Mouse (Mus musculus): ENCODE results near the gene Trio. TPM values are rescaled to one million over a fixed set of nuclear protein-coding genes. Genes with fewer than 3 reads are reported as not detected.
A peak's percentile ranks its signal among the peaks of the same experiment; 100 is the strongest.

Trio gene
- polyA plus RNA-seq, 1 experiment from 2014 or later = 5.1 TPM

DNA sequence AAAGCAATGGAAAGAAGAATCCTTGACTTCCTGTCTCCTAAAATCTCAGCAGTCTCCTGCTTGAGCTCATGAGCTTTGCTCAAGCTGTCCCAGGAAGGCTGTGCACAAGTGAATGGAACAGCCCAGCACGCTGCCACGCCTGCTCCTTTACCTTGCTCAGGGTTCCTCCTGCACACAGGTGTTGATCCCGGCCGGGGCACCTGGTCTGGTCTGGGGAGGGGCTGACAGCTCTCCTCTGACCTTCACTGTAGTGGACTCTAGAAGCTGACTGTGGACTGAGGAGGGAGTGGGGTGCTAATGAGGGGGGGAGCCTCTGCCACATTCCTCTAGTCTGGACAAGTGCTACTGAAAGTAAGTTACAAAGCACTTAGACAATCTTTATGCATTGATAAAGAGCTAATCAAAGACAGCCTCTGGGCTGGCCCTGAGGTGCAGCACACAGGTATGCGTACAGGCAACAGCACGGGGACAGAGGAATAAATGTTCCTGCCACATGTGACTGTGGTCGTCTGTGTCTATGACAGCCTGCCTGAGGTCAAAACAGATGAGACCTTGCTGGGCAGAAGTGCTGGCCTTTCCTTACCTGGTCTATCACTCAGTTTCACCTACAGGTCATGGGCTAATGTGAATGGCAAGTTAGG, 167.3 kb downstream of the Trio start:
- Histone ChIP-seq H3K9ac (replicated peaks) (no peak overlapping the region), H3K36me3 (replicated peaks; ENCODE audit: insufficient read depth, low read length) (peaks cover 5% of the 10 kb centered on the region), H3K4me2 (ENCODE audit: low read depth, low read length) (no peak overlapping the region), H3K27me3 (ENCODE audit: insufficient read depth, low read length) (no peaks in the 10 kb centered on the region), H3K9me3 (ENCODE audit: low read length) (no peaks in the 10 kb centered on the region), H3K4me3 (ENCODE audit: low read depth, low read length) (no peak overlapping the region), H3K4me1 (ENCODE audit: insufficient read depth) (no peaks in the 10 kb centered on the region), H3K27ac (ENCODE audit: low read depth) (no peak overlapping the region)
- DNase-seq (no peak), ATAC-seq (no peak)
- no peak for TF ChIP-seq EP300 (IDR thresholded peaks at IDR 0.05; ENCODE audit: low read depth)
- TF ChIP-seq CTCF (IDR thresholded peaks at IDR 0.05; ENCODE audit: low read depth) = no peak
- WGBS (ENCODE audit: insufficient replicate concordance) = 76% methylated on average over 7 of the region's 7 CpGs

DNA sequence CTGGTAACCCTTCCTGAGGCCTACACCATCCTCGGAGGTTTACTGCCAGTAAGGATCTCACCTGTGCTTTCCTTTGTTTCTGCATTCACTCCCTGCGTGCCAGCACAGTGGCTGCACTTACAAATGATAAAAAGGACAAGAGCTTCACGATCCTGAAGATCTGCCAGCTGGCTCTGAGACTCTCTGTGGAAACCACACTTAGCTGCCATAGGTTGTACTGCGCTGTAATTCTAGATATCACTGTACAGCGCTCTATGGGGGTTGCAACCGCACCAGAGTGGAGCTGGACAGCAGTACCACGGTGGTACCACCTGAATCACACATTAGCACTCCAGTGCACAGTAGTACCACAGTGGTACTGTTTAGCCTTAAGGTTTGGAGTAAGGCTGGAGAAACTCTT, 168.4 kb downstream of the Trio start:
- ATAC-seq = no peak
- Histone ChIP-seq H3K4me1 (ENCODE audit: insufficient read depth) (no peaks in the 10 kb centered on the region), H3K4me2 (ENCODE audit: low read depth, low read length) (no peak overlapping the region), H3K4me3 (ENCODE audit: low read depth, low read length) (no peak overlapping the region), H3K27me3 (ENCODE audit: insufficient read depth, low read length) (no peaks in the 10 kb centered on the region), H3K9ac (replicated peaks) (no peak overlapping the region), H3K36me3 (replicated peaks; ENCODE audit: insufficient read depth, low read length) (peaks cover 5% of the 10 kb centered on the region), H3K9me3 (ENCODE audit: low read length) (no peaks in the 10 kb centered on the region), H3K27ac (ENCODE audit: low read depth) (no peak overlapping the region)
- no peak for TF ChIP-seq CTCF (IDR thresholded peaks at IDR 0.05; ENCODE audit: low read depth)
- no peak for DNase-seq
- WGBS (ENCODE audit: insufficient replicate concordance) = 68% methylated on average over 7 of the region's 7 CpGs

DNA sequence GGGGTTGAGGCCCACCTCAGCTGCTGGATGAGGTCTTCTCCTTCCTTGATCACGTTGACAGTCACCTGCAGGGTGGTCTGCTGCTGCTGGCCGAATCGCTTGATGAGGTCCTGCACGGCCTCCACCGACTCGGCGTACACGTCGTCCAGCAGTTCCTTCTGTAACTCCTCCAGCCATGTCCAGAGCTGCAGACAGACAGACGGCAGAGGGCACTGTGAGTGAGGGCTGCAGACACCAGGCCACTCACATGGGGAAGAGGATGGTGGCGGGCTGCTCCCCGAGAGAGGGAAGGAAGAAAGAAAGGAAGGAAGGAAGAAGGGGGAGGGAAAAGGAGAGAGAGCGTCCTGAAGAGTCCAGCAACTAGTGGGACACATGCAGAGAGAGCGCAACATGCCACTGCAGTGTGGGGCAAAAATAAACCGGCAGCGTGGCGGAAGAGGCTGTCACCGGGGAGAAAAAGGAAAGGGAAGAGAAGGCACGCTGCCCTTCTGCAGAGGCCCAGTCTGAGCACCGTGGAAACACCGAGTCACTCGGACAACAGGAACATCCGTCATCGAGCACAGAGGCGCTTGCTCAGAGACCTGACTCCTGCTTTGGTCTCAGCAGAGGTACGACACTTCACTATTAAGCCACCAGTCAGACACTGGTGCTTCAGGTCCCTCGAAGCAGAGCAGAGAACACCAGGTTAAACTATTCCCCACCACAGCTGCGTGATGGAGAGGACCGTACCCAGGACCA, 169.4 kb downstream of the Trio start:
- no peak overlapping the region for H3K27ac ChIP-seq (ENCODE audit: low read depth)
- no peaks in the 10 kb centered on the region for H3K9me3 ChIP-seq (ENCODE audit: low read length)
- no peaks in the 10 kb centered on the region for H3K27me3 ChIP-seq (ENCODE audit: insufficient read depth, low read length)
- ATAC-seq (peak; percentile 54; the same call in 1 of the 2 replicates), DNase-seq (peak; percentile 36)
- 19% methylated on average over 29 of the region's 29 CpGs for WGBS (ENCODE audit: insufficient replicate concordance)
- H3K4me2 ChIP-seq (ENCODE audit: low read depth, low read length) = peak overlapping the region; percentile 68
- H3K4me3 ChIP-seq (ENCODE audit: low read depth, low read length) = peak overlapping the region; percentile 33
- TF ChIP-seq CTCF (IDR thresholded peaks at IDR 0.05; ENCODE audit: low read depth) = peak; percentile 68
- no peak for TF ChIP-seq EP300 (IDR thresholded peaks at IDR 0.05; ENCODE audit: low read depth)
- H3K9ac ChIP-seq (replicated peaks) = no peak overlapping the region
- peaks cover 7% of the 10 kb centered on the region for H3K36me3 ChIP-seq (replicated peaks; ENCODE audit: insufficient read depth, low read length)
- no peaks in the 10 kb centered on the region for H3K4me1 ChIP-seq (ENCODE audit: insufficient read depth)

DNA sequence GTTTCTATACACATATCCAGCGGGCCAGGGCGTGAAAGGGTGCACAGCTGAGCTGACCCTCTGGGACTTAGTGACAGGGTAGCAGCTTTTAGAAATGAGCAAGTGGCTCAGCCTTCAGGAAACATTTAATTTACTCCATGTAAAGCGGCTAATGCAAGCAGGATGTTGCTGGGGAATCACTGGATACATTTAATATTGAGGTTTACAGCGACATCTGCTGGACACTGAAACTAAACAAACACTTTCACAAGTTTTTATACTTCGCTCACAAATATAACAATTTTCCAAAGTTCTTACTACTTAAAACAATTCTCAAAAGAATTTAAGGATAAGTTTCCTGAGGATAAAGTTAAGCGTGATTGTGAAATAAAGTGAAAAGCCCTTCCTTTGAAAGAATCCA, 174.3 kb downstream of the Trio start:
- TF ChIP-seq EP300 (IDR thresholded peaks at IDR 0.05; ENCODE audit: low read depth) (no peak), CTCF (IDR thresholded peaks at IDR 0.05; ENCODE audit: low read depth) (peak; percentile 30; the same call in 1 of the 2 replicates)
- Histone ChIP-seq H3K27me3 (ENCODE audit: insufficient read depth, low read length) (no peaks in the 10 kb centered on the region), H3K36me3 (replicated peaks; ENCODE audit: insufficient read depth, low read length) (peaks cover 20% of the 10 kb centered on the region), H3K9ac (replicated peaks) (no peak overlapping the region), H3K27ac (ENCODE audit: low read depth) (no peak overlapping the region), H3K4me3 (ENCODE audit: low read depth, low read length) (no peak overlapping the region), H3K4me1 (ENCODE audit: insufficient read depth) (no peaks in the 10 kb centered on the region), H3K9me3 (ENCODE audit: low read length) (no peaks in the 10 kb centered on the region), H3K4me2 (ENCODE audit: low read depth, low read length) (no peak overlapping the region)
- 82% methylated on average over 6 of the region's 6 CpGs for WGBS (ENCODE audit: insufficient replicate concordance)
- no peak for DNase-seq
- ATAC-seq = no peak

DNA sequence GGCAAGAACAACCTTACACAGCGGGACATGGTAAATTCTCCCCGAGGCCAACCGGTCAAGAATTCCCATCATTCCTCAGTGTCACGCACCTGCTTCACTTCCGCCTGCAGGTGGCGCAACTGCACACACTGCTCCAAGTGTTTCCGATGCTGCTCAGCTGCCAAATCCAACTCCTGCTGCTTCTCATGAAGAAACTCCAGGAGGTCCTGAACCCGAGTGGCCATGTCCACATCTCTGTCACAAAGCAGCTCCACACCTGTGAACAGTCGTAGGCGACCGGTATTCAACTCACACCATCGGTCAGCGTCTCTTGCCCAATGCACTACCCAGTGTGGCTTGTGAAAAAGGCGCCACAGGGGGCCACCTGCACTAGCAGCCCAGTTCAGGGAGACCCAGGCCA, 174.7 kb downstream of the Trio start:
- DNase-seq (peak; percentile 40), ATAC-seq (no peak)
- 83% methylated on average over 14 of the region's 14 CpGs for WGBS (ENCODE audit: insufficient replicate concordance)
- Histone ChIP-seq H3K4me2 (ENCODE audit: low read depth, low read length) (no peak overlapping the region), H3K9ac (replicated peaks) (no peak overlapping the region), H3K4me3 (ENCODE audit: low read depth, low read length) (no peak overlapping the region), H3K27ac (ENCODE audit: low read depth) (no peak overlapping the region), H3K27me3 (ENCODE audit: insufficient read depth, low read length) (no peaks in the 10 kb centered on the region), H3K9me3 (ENCODE audit: low read length) (no peaks in the 10 kb centered on the region), H3K4me1 (ENCODE audit: insufficient read depth) (no peaks in the 10 kb centered on the region), H3K36me3 (replicated peaks; ENCODE audit: insufficient read depth, low read length) (peaks cover 24% of the 10 kb centered on the region)
- TF ChIP-seq CTCF (IDR thresholded peaks at IDR 0.05; ENCODE audit: low read depth) (peak; percentile 63), EP300 (IDR thresholded peaks at IDR 0.05; ENCODE audit: low read depth) (no peak)

DNA sequence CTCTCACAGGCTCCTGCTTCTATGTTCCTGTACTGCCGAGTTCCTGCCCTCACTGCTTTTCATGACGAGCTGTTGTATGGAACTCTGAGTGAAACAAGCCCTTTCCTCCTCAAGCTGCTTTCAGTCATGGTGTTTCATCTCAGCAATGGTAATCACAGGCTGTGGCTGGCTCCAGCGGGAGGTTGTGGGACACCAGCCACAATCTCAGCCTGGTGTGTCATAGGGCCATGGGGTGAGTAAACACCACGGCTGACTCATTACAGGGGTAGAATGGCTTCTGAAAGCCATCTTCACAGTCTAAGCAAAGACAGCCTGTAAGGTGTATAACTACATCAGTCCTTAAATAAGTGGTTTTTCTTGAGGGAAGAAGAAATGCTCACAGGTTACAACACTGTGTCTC, 175.7 kb downstream of the Trio start:
- no peaks in the 10 kb centered on the region for H3K9me3 ChIP-seq (ENCODE audit: low read length)
- 80% methylated on average over 4 of the region's 4 CpGs for WGBS (ENCODE audit: insufficient replicate concordance)
- H3K9ac ChIP-seq (replicated peaks) = no peak overlapping the region
- TF ChIP-seq EP300 (IDR thresholded peaks at IDR 0.05; ENCODE audit: low read depth) (no peak), CTCF (IDR thresholded peaks at IDR 0.05; ENCODE audit: low read depth) (no peak)
- no peak overlapping the region for H3K4me2 ChIP-seq (ENCODE audit: low read depth, low read length)
- no peaks in the 10 kb centered on the region for H3K27me3 ChIP-seq (ENCODE audit: insufficient read depth, low read length)
- DNase-seq = no peak
- ATAC-seq = no peak
- no peaks in the 10 kb centered on the region for H3K4me1 ChIP-seq (ENCODE audit: insufficient read depth)
- H3K36me3 ChIP-seq (replicated peaks; ENCODE audit: insufficient read depth, low read length) = peaks cover 27% of the 10 kb centered on the region
- H3K27ac ChIP-seq (ENCODE audit: low read depth) = no peak overlapping the region
- H3K4me3 ChIP-seq (ENCODE audit: low read depth, low read length) = no peak overlapping the region

All from liver, postnatal 0 days (tissue).